Mouse (Mus musculus): ENCODE data around the gene 2900011O08Rik. TPM values are rescaled to one million over a fixed set of nuclear protein-coding genes. Genes with fewer than 3 reads are reported as not detected.

Gene 2900011O08Rik
- polyA plus RNA-seq, 1 experiment from 2014 or later = 0.55 TPM

DNA sequence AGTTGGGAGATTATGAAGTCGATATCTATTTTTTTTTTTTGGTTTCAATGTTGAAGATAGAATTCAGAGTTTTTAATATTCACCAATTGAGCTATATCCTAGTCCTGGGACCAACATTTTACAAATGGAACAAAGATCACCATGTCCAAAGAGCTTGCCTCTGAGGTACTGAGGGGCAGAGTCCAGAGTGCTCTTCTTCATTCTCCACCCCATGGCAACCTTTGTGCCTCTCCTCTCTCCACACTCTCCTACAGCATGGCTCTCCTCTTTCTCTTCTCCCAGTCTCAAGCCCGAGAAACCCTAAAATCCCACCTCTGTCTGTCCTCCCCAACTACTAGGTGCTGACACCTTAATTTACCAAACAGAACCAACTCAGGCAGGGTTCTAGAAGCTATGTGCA lies 18.3 kb downstream of the 2900011O08Rik start:
- no peaks in the 10 kb centered on the region for H3K9me3 ChIP-seq (ENCODE audit: low read depth, low read length)

DNA sequence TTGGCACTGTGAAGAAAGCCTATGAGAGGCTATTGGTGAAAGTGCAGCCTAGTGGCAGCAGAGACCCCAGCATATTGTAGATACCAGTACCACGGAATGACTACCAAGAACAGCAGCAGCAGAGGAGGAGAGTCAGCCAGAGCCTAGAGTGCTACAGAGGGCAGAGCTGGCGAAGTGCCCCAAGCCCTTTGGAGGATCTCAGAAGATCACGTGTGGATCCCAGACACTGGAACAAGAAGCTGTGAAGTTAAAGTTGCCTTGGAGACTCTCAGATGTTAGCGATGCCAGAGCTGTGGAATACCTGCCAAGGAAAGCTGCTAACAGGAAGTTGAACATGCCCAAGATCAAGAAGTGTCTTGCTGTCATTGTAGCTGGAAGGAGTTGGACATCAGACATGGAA lies 18.9 kb downstream of the 2900011O08Rik start:
- Histone ChIP-seq H3K4me1 (ENCODE audit: insufficient read depth) (no peaks in the 10 kb centered on the region), H3K4me2 (no peak overlapping the region), H3K27ac (ENCODE audit: low read depth) (no peak overlapping the region), H3K27me3 (ENCODE audit: insufficient read depth, low read length) (no peaks in the 10 kb centered on the region), H3K36me3 (ENCODE audit: insufficient read depth) (no peaks in the 10 kb centered on the region), H3K9me3 (ENCODE audit: low read depth, low read length) (no peaks in the 10 kb centered on the region), H3K4me3 (ENCODE audit: low read depth, low read length) (no peak overlapping the region), H3K9ac (no peak overlapping the region)
- ATAC-seq (ENCODE audit: insufficient read depth) (no peak), DNase-seq (no peak)
- TF ChIP-seq CTCF (IDR thresholded peaks at IDR 0.05; ENCODE audit: low read depth) = no peak
- 74% methylated on average over 4 of the region's 4 CpGs for WGBS

More for the DNA sequence above, 18.3 kb downstream of the 2900011O08Rik start:
- ATAC-seq (ENCODE audit: insufficient read depth) = no peak
- Histone ChIP-seq H3K9ac (no peak overlapping the region), H3K4me1 (ENCODE audit: insufficient read depth) (no peaks in the 10 kb centered on the region), H3K4me3 (ENCODE audit: low read depth, low read length) (no peak overlapping the region), H3K27me3 (ENCODE audit: insufficient read depth, low read length) (no peaks in the 10 kb centered on the region), H3K36me3 (ENCODE audit: insufficient read depth) (no peaks in the 10 kb centered on the region), H3K27ac (ENCODE audit: low read depth) (no peak overlapping the region), H3K4me2 (no peak overlapping the region)
- no peak for TF ChIP-seq CTCF (IDR thresholded peaks at IDR 0.05; ENCODE audit: low read depth)
- WGBS = 78% methylated on average over 2 of the region's 2 CpGs
- no peak for DNase-seq

DNA sequence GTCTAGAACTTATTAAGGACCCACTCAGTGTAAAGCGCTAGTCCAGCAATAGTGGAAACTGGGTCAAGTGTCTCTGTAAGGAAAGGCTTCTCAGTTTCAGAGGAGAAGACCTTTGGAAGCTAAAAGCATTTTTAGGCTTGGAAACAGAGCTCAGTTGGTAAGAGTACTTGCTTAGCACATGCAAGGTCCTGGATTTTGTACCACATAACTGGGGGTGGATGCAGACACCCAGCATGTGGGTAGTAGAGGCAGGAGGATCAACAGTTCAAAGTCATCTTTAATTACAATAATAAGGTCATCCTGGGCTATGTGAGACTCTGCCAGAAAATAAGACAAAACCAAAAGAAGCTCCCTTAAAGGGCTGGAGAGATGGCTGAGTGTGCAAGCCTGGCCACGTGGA lies 21.7 kb downstream of the 2900011O08Rik start:
- Histone ChIP-seq H3K27ac (ENCODE audit: low read depth) (no peak overlapping the region), H3K27me3 (ENCODE audit: insufficient read depth, low read length) (no peaks in the 10 kb centered on the region), H3K9ac (no peak overlapping the region), H3K36me3 (ENCODE audit: insufficient read depth) (no peaks in the 10 kb centered on the region), H3K4me3 (ENCODE audit: low read depth, low read length) (no peak overlapping the region), H3K4me1 (ENCODE audit: insufficient read depth) (no peaks in the 10 kb centered on the region), H3K4me2 (no peak overlapping the region), H3K9me3 (ENCODE audit: low read depth, low read length) (no peaks in the 10 kb centered on the region)
- DNase-seq (no peak), ATAC-seq (ENCODE audit: insufficient read depth) (no peak)
- 70% methylated on average over 2 of the region's 2 CpGs for WGBS
- no peak for TF ChIP-seq CTCF (IDR thresholded peaks at IDR 0.05; ENCODE audit: low read depth)

DNA sequence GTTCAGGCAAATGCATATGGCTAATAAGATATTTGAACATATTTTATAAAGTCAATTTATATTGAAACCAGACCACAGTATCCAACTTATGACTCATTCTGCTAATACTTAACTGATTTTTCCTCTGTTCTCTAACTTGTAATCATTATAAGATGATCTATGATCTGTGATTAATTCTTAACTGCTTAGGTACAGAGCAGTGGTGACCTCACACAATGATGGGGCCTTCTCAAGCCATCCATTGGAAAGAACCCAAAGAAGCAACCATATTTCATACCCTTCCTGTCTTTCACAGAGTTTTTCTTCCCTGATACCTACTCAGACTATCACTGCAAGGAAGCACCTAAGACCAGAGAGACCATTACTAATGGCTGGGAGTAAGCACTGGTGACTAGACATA lies 22.3 kb downstream of the 2900011O08Rik start:
- H3K4me2 ChIP-seq = no peak overlapping the region
- H3K27me3 ChIP-seq (ENCODE audit: insufficient read depth, low read length) = no peaks in the 10 kb centered on the region
- H3K4me1 ChIP-seq (ENCODE audit: insufficient read depth) = no peaks in the 10 kb centered on the region
- no peak for DNase-seq
- H3K27ac ChIP-seq (ENCODE audit: low read depth) = no peak overlapping the region
- H3K9ac ChIP-seq = no peak overlapping the region
- H3K36me3 ChIP-seq (ENCODE audit: insufficient read depth) = no peaks in the 10 kb centered on the region
- H3K4me3 ChIP-seq (ENCODE audit: low read depth, low read length) = no peak overlapping the region
- TF ChIP-seq CTCF (IDR thresholded peaks at IDR 0.05; ENCODE audit: low read depth) = no peak
- no peak for ATAC-seq (ENCODE audit: insufficient read depth)
- no peaks in the 10 kb centered on the region for H3K9me3 ChIP-seq (ENCODE audit: low read depth, low read length)

DNA sequence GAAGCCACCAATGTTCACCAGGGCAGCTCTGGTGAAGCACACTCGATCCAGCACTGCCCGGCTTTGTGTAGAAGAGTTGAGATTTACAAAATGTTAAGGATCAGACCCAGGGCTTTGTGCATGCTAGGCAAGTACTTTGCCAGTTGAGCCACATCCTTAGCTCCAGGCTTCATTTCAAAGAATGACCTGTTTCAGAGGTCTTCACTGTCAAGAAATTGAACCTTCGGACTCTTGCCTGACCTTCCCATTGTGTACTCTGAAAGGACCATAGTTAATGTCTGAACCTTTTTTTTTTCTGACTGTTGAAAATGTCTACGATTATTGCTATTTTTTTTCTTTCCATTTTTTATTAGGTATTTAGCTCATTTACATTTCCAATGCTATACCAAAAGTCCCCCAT lies 23.6 kb downstream of the 2900011O08Rik start:
- H3K4me1 ChIP-seq (ENCODE audit: insufficient read depth) = no peaks in the 10 kb centered on the region
- H3K27ac ChIP-seq (ENCODE audit: low read depth) = no peak overlapping the region
- no peak overlapping the region for H3K9ac ChIP-seq
- H3K4me2 ChIP-seq = no peak overlapping the region
- WGBS = 83% methylated on average over 4 of the region's 4 CpGs
- no peak for TF ChIP-seq CTCF (IDR thresholded peaks at IDR 0.05; ENCODE audit: low read depth)
- H3K9me3 ChIP-seq (ENCODE audit: low read depth, low read length) = no peaks in the 10 kb centered on the region
- ATAC-seq (ENCODE audit: insufficient read depth) = no peak
- H3K36me3 ChIP-seq (ENCODE audit: insufficient read depth) = no peaks in the 10 kb centered on the region
- DNase-seq = no peak
- no peaks in the 10 kb centered on the region for H3K27me3 ChIP-seq (ENCODE audit: insufficient read depth, low read length)
- H3K4me3 ChIP-seq (ENCODE audit: low read depth, low read length) = no peak overlapping the region

DNA sequence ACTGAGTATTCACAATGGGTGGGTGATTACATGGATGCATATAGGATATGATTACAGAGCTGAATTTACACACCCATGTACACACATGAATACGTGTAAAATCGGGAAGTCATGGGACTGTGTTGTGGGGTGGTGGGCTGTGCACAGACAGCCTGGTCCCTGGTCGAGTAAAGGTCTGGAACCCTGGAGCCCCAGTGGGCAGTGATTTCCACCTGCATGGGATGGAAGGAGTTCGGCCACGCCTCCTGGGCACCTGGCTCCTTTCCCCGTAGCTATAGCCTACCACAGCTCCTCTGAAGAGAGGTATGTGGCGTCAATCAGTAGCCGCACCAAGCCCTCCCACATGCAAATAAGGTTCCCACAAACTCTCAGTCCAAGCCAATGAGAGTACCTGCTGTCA lies 30.9 kb downstream of the 2900011O08Rik start:
- no peaks in the 10 kb centered on the region for H3K36me3 ChIP-seq (ENCODE audit: insufficient read depth)
- no peaks in the 10 kb centered on the region for H3K27me3 ChIP-seq (ENCODE audit: insufficient read depth, low read length)
- H3K27ac ChIP-seq (ENCODE audit: low read depth) = no peak overlapping the region
- H3K9me3 ChIP-seq (ENCODE audit: low read depth, low read length) = no peaks in the 10 kb centered on the region
- WGBS = 80% methylated on average over 8 of the region's 8 CpGs
- DNase-seq (no peak), ATAC-seq (ENCODE audit: insufficient read depth) (no peak)
- no peaks in the 10 kb centered on the region for H3K4me1 ChIP-seq (ENCODE audit: insufficient read depth)
- no peak for TF ChIP-seq CTCF (IDR thresholded peaks at IDR 0.05; ENCODE audit: low read depth)
- no peak overlapping the region for H3K4me2 ChIP-seq
- H3K9ac ChIP-seq = no peak overlapping the region
- no peak overlapping the region for H3K4me3 ChIP-seq (ENCODE audit: low read depth, low read length)

DNA sequence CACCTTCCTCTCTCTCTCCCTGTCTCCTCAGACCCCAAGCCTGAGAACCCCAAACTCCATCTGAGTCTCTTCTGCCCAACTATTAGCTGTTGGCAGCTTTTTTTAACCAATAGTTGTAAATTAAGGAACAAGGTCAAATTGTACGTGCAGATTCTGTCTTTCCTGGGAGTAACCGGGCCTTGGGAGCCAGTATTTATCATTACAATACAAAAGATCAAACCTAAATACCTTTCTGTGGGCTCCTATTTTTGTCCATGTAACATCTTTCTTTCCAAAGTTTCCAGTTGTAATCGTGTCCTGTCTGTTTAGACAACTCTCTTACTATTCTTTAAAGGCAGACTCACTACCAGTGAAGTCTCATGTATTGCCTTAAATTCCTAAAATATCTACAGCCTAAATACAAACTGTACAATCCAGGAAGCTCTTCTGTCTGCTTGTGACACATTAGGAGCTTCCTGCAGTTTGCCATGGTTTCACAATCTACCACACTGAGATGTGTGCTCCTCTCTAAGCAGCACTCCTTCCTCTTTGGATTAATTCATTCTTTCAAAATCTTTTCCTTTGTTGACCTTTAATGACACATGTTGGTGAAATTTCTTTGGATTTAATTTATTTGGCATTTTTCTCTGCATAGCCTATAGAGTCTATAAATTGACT lies 34.9 kb downstream of the 2900011O08Rik start:
- TF ChIP-seq CTCF (IDR thresholded peaks at IDR 0.05; ENCODE audit: low read depth) = no peak
- Histone ChIP-seq H3K9ac (no peak overlapping the region), H3K9me3 (ENCODE audit: low read depth, low read length) (no peaks in the 10 kb centered on the region), H3K4me2 (no peak overlapping the region), H3K4me1 (ENCODE audit: insufficient read depth) (no peaks in the 10 kb centered on the region), H3K4me3 (ENCODE audit: low read depth, low read length) (no peak overlapping the region), H3K27ac (ENCODE audit: low read depth) (no peak overlapping the region), H3K36me3 (ENCODE audit: insufficient read depth) (no peaks in the 10 kb centered on the region), H3K27me3 (ENCODE audit: insufficient read depth, low read length) (no peaks in the 10 kb centered on the region)
- no peak for ATAC-seq (ENCODE audit: insufficient read depth)
- DNase-seq = no peak
- 72% methylated on average over 3 of the region's 3 CpGs for WGBS

Measured in lung, embryonic 14.5 days (tissue).